Mouse (Mus musculus) liver, embryonic 12.5 days (tissue): Measurements from ENCODE around the gene Ankrd33b. TPM values are rescaled to one million over a fixed set of nuclear protein-coding genes. Genes with fewer than 3 reads are reported as not detected.

Experiments used
- ATAC-seq: fragments of 200-750 bp; cut with Nextera tagmentation; 2 replicates; pipeline ENCODE4 v1.8.0; 2017; ENCODE audit warnings: moderate number of reproducible peaks, mild to moderate bottlenecking, moderate library complexity
- H3K27ac ChIP-seq: fragments of 300-500 bp; sonication (generic); 2 replicates; pipeline ENCODE4 v1.5.1; 2016; ENCODE audit warnings: mild to moderate bottlenecking
- H3K27me3 ChIP-seq: fragments of 300-500 bp; sonication (generic); replicated peaks from 2 replicates; pipeline ENCODE4 v1.6.1; 2016; ENCODE audit warnings: mild to moderate bottlenecking, moderate library complexity
- H3K36me3 ChIP-seq: fragments of 300-500 bp; sonication (generic); 2 replicates; pipeline ENCODE4 v1.6.1; 2016; ENCODE audit warnings: mild to moderate bottlenecking, moderate library complexity
- H3K4me1 ChIP-seq: fragments of 300-500 bp; sonication (generic); 2 replicates; pipeline ENCODE4 v1.6.1; 2016
- H3K4me2 ChIP-seq: fragments of 300-500 bp; sonication (generic); 2 replicates; pipeline ENCODE4 v1.6.1; 2016; ENCODE audit warnings: mild to moderate bottlenecking, moderate library complexity
- H3K4me3 ChIP-seq: fragments of 300-500 bp; sonication (generic); 2 replicates; pipeline ENCODE4 v1.5.1; 2016; ENCODE audit warnings: mild to moderate bottlenecking, moderate library complexity
- H3K9ac ChIP-seq: fragments of 300-500 bp; sonication (generic); 2 replicates; pipeline ENCODE4 v1.6.1; 2016; ENCODE audit warnings: mild to moderate bottlenecking, moderate library complexity
- H3K9me3 ChIP-seq: fragments of 300-500 bp; sonication (generic); replicated peaks from 2 replicates; pipeline ENCODE4 v1.6.1; 2016; ENCODE audit warnings: mild to moderate bottlenecking, moderate library complexity
- WGBS: fragments of 180-500 bp; shearing (Covaris S2); methylation state at CpG from one replicate; pipeline ENCODE4 v1.1.7; 2016; ENCODE audit not compliant: insufficient replicate concordance; 5-methylcytosine and 5-hydroxymethylcytosine counted together
- polyA plus RNA-seq: library from polyadenylated mRNA; unstranded; fragments of >200 nt; fragmentation: Nextera tagmentation; extraction: Ambion mirVana; gene quantifications from 2 replicates; pipeline ENCODE4 v1.2.1, GENCODE M21; 2016

Gene Ankrd33b
- polyA plus RNA-seq, 1 experiment from 2014 or later, result 0.50 TPM

DNA sequence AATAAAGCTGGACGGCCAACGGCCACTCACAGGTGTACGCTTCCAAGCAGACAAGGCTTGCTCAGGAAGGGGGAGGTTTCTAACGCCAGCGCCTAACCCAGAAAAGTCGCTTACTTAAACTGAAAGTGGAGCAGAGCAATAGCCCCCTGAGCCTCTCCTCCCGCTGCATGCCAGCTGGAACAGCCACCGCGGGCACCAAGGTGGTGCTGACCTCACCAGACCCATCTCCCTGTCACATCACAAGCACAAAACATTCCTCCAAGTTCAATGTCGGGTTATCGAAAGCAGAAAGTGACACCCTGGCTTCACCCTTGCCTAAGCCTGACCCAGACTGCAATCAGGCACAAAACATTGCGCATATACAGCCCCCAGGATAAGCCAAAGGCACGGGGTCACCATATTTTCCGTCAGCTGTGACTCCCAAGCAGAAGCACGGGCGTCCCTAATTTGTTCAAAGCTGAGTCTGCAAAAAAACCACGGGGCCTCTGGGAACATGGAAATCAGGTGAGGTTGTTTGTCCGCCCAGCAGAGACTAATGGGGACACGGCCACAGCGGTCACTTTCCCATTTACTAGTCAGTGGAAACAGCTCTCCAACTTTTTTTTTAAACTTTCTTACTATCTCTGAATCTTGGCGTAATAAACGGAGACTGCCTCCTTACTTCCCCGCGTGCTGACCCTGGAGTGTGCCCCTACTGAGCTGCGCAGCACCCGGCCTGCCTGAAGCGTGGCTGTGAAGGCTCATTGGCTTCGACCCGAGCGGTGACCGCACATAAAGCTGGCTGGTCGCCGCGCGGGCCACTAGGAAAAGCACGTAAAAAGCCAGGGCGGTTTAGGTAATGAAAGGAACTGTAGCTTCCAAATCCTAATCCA, 1.6 kb downstream of the Ankrd33b start:
- Histone ChIP-seq H3K4me2 (peak overlapping the region; percentile 76), H3K4me3 (peak overlapping the region; percentile 57), H3K4me1 (peaks cover 18% of the 10 kb centered on the region), H3K9me3 (no peaks in the 10 kb centered on the region), H3K9ac (no peak overlapping the region), H3K27ac (no peak overlapping the region), H3K36me3 (no peaks in the 10 kb centered on the region), H3K27me3 (peaks cover 68% of the 10 kb centered on the region)
- ATAC-seq, result no peak
- 3% methylated on average over 37 of the region's 37 CpGs for WGBS

DNA sequence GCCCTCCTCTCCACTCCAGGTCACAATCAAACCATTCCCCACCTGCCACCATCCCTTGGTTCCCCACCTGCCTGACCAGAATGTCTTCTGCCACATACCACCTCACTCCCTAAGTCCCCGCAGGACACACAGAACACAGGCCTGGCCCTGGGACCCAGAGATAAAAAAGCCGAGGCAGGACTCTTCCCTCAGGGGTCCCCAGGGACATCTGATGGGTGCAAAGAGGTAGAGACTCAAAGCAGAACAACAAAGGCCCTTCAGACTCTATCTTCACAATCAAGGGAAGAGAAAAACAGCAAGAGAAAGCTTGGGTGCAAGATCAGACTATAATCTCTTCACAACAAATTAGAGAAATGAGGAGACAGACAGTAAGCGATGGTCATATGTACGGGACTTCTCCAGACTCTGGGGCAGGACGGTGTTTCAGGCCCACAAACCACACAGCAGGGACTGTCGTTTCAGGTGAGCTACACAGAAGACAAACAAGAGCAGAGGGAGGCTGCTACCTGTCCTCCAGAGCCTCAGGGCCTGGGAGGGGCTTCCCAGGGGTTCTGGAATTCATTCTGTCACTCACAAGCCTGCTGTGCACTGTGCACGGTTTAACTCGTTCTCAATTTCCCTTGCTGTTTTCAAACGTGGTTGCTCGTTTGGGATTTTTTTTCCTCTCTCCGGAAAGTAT, 2.3 kb downstream of the Ankrd33b start:
- peak overlapping the region; percentile 76 for H3K4me2 ChIP-seq
- H3K27ac ChIP-seq, result no peak overlapping the region
- H3K4me3 ChIP-seq, result peak overlapping the region; percentile 57
- WGBS, result 23% methylated on average over 11 of the region's 11 CpGs
- peaks cover 18% of the 10 kb centered on the region for H3K4me1 ChIP-seq
- no peaks in the 10 kb centered on the region for H3K9me3 ChIP-seq
- peaks cover 63% of the 10 kb centered on the region for H3K27me3 ChIP-seq
- ATAC-seq, result no peak
- no peaks in the 10 kb centered on the region for H3K36me3 ChIP-seq
- H3K9ac ChIP-seq, result no peak overlapping the region

DNA sequence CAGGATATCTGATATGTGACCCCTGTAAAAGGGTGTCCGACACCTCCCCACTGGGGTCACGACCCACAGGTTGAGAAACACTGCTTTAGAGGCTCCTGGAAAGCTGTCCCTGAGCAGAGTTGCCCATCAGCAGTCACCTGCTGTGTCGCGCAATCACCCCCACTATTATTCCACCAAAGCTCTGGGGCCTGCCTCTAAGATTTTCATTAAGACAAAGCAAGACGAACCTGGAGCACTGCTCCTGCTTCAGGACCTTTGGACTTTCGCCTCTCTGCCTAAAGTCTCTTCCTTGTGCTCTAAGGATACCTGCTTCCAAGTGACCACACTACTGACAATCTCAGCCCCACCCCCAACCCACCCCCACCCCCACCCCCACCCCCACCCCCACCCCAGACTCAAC, 3.1 kb downstream of the Ankrd33b start:
- Histone ChIP-seq H3K4me2 (no peak overlapping the region), H3K27me3 (peaks cover 59% of the 10 kb centered on the region), H3K4me1 (peaks cover 17% of the 10 kb centered on the region), H3K9me3 (no peaks in the 10 kb centered on the region), H3K4me3 (no peak overlapping the region), H3K27ac (no peak overlapping the region), H3K9ac (no peak overlapping the region), H3K36me3 (no peaks in the 10 kb centered on the region)
- 62% methylated on average over 6 of the region's 6 CpGs for WGBS
- ATAC-seq, result no peak

DNA sequence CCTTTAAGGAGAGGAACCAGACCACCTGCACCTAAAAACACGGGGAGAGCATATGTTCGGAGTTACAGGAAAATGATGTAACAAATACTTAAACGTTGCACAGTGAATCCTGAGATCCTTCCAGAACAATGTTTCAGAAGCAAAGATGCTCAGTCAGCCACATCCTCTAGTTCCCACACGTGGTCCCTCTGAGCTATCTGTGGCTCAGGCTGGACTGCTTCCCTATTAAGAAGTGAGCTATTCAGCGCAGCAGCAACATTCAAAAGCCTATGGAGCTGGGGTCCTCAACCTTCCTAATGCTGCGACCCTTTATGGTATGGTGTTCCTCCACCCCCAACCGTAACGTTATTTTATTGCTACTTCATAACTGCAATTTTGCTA, 3.6 kb downstream of the Ankrd33b start:
- Histone ChIP-seq H3K9ac (no peak overlapping the region), H3K27me3 (peaks cover 54% of the 10 kb centered on the region), H3K4me2 (no peak overlapping the region), H3K4me3 (no peak overlapping the region), H3K27ac (no peak overlapping the region), H3K9me3 (no peaks in the 10 kb centered on the region), H3K4me1 (peaks cover 13% of the 10 kb centered on the region), H3K36me3 (no peaks in the 10 kb centered on the region)
- no peak for ATAC-seq
- 64% methylated on average over 8 of the region's 8 CpGs for WGBS

DNA sequence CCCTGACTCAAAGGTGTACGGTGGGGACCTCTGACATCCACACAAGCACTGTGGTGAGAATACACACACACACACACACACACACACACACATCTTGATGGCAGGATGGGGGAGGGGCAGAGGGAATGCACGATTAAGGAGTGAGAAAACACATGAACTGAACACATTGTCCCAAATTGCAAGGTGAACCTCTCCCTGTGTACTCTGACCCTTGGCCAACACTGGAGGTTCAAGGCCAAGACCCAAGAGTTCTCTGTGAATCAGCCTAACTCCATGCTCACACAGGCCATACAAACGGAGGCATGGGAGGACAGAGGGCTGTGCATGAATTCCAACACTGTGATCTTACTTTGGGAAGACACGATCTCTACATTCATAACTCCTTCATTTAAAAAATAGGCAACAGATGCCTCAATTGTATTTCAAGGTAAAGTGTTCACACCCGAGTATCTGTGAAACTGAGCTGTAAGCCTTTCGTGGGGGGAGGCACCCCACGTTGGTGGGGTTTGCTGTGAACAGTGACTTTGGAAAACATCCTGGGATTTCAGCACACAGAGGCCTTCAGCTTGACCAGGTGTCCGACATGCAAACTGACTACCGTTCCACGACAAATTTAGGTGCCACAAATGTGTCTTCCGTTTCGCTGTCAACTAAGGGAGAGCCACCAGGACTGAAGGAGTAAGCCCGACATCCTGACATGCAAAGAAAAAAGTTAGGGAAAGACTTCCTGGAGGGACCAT, 4.1 kb downstream of the Ankrd33b start:
- Histone ChIP-seq H3K4me1 (peaks cover 8% of the 10 kb centered on the region), H3K36me3 (no peaks in the 10 kb centered on the region), H3K27me3 (peaks cover 49% of the 10 kb centered on the region), H3K9me3 (no peaks in the 10 kb centered on the region), H3K4me2 (no peak overlapping the region), H3K4me3 (no peak overlapping the region), H3K9ac (no peak overlapping the region), H3K27ac (no peak overlapping the region)
- 68% methylated on average over 13 of the region's 13 CpGs for WGBS
- ATAC-seq, result no peak

DNA sequence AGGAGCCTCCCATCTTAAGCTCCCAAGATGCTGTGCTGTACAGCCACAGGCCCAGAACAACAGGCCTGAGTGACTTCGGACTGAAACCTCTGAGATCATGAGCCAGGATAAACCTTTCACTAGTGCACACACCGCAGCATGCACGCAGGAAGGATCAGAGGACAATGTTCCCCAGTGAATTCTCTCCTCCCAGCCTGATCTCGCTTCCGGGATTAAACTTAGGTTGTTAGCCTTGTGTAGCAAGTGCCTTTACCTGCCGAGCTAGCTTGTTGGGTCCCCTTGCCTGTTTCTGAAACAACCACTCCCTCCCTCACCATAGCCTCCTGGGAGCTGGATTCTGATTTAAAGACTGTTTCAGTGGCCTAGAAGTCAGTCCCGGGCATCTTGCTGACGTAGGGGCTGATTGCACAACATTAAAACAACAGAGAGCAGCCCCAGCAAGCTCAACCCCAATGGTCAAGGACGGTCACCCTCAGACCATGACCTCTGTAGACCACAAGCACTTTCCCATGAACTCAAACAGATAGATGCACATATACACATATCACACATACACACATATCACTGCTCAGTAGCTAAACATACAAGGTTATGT, 6.2 kb downstream of the Ankrd33b start:
- no peaks in the 10 kb centered on the region for H3K36me3 ChIP-seq
- no peaks in the 10 kb centered on the region for H3K9me3 ChIP-seq
- WGBS, result 69% methylated on average over 9 of the region's 9 CpGs
- ATAC-seq, result no peak
- no peak overlapping the region for H3K4me3 ChIP-seq
- no peaks in the 10 kb centered on the region for H3K4me1 ChIP-seq
- no peak overlapping the region for H3K27ac ChIP-seq
- H3K27me3 ChIP-seq, result peaks cover 28% of the 10 kb centered on the region
- no peak overlapping the region for H3K9ac ChIP-seq
- H3K4me2 ChIP-seq, result no peak overlapping the region

DNA sequence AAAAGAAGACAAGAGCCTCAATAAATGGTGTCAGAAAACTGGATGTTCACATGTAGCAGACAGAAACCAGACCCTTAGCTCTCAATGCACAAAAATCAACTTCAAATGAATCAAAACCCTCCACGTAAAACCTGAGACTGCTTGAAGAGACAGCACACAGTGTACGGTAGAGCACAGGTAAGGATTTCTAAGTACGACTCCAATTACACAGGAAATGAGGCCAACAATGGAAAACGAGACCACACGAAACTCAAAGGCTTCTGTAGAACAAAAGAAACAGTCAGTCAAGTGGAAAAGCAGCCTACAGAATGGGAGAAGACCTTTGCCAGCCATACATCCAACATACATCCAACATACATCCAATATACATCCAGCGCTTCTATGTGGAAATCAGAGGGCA, 6.9 kb downstream of the Ankrd33b start:
- peaks cover 21% of the 10 kb centered on the region for H3K27me3 ChIP-seq
- whole genome bisulfite sequencing, result 78% methylated on average over 6 of the region's 6 CpGs
- H3K4me3 ChIP-seq, result no peak overlapping the region
- no peak overlapping the region for H3K4me2 ChIP-seq
- H3K9ac ChIP-seq, result no peak overlapping the region
- no peak for ATAC-seq
- no peaks in the 10 kb centered on the region for H3K9me3 ChIP-seq
- H3K4me1 ChIP-seq, result no peaks in the 10 kb centered on the region
- H3K27ac ChIP-seq, result no peak overlapping the region
- H3K36me3 ChIP-seq, result no peaks in the 10 kb centered on the region

DNA sequence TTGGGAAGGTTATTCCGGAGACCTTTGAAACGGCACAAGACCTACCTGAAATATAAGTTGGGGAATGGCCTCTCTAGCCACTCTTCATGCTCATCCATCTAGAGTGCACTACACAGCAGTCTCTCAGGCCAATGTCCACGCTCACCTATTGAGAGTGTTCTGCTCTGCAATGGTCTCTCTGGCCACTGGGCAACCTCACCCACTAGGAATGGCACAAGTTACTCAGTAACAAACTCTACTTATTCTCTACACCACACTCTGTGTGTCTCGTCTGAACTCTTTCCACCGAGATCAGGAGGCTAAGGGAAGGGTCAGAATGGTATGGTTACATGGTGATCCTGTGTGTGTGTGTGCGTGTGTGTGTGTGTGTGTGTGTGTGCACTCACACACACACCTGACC, 7.7 kb downstream of the Ankrd33b start:
- H3K36me3 ChIP-seq, result no peaks in the 10 kb centered on the region
- no peaks in the 10 kb centered on the region for H3K4me1 ChIP-seq
- no peak overlapping the region for H3K9ac ChIP-seq
- H3K4me2 ChIP-seq, result no peak overlapping the region
- no peak for ATAC-seq
- no peak overlapping the region for H3K27ac ChIP-seq
- no peak overlapping the region for H3K4me3 ChIP-seq
- no peaks in the 10 kb centered on the region for H3K9me3 ChIP-seq
- WGBS, result 70% methylated on average over 6 of the region's 6 CpGs
- H3K27me3 ChIP-seq, result peaks cover 13% of the 10 kb centered on the region

DNA sequence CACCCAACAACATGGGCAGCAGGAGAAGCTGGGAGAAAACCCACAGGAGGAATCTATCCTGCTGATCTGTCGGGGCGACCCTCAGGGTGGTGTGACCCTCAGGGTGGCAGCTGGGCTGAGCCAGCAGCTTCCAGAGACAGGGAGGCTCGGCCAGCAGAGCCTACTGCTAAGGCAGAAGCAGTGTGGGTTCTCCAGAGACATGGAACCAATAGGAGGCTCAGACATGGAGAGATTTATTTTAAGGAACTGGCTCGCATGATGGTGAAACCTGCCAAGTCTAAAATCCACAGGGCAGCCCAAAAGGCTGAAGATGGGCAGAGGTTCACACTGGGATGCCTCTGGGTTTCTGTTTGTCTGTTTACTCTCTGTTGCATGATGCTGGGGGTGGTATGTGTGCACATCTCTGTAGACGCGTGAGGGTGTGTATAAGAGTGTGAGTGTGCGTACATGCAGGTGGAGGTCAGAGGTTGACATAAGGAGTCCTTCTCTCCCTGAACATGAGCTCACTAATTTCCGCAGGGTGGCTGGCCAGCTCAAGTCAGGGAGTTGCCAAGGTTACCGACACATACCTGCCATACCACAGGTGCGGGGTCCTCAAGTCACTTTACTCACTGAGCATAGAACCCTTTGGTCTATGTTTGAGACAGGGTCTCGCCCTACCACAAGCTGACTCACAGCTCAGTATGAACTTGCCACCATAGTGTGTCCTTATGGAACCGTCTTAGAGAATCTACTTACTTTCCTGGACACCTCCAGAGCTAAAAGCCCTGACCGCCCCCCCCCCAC, 14.8 kb downstream of the Ankrd33b start:
- ATAC-seq, result no peak; the same call in 1 of the 2 replicates
- H3K27me3 ChIP-seq, result no peaks in the 10 kb centered on the region
- 63% methylated on average over 13 of the region's 13 CpGs for WGBS

DNA sequence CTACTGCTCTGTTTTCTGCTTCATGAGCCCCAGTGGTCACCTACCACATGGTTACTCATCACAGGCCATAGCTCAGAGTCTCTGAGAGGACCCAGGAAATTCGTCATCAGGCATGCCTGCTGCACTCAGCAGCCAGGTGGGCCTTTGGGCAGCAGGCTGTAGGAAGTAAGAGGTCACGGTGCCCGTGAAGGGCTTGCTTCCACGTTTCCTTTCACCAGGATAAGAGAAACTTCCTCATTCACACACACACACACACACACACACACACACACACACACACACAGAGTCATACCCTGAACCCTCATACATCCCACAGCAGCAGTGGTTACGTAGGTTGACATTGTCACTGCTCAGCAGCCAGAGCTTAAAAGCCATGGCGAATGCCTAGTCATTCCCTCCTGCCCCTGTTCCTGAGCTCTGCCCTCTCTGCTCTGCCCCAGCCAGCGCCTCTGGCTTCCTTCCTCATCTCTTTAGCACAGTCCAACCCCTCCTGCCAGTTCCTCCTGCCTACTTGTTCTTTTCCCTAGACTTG, 17.6 kb downstream of the Ankrd33b start:
- Histone ChIP-seq H3K36me3 (no peaks in the 10 kb centered on the region), H3K27me3 (no peaks in the 10 kb centered on the region), H3K4me1 (peaks cover 10% of the 10 kb centered on the region; the same call in 1 of the 2 replicates), H3K9me3 (no peaks in the 10 kb centered on the region), H3K4me3 (no peak overlapping the region), H3K4me2 (no peak overlapping the region), H3K9ac (no peak overlapping the region), H3K27ac (0 out of 2 replicates have a peak overlapping the region, but pooled peaks have one; percentile 36)
- peak; percentile 53; the same call in 1 of the 2 replicates for ATAC-seq
- WGBS, result 30% methylated on average over 7 of the region's 7 CpGs

More for the DNA sequence above, 14.8 kb downstream of the Ankrd33b start:
- Histone ChIP-seq H3K4me1 (peaks cover 7% of the 10 kb centered on the region; the same call in 1 of the 2 replicates), H3K4me2 (no peak overlapping the region), H3K9ac (no peak overlapping the region), H3K27ac (no peak overlapping the region), H3K36me3 (no peaks in the 10 kb centered on the region), H3K9me3 (no peaks in the 10 kb centered on the region), H3K4me3 (no peak overlapping the region)

DNA sequence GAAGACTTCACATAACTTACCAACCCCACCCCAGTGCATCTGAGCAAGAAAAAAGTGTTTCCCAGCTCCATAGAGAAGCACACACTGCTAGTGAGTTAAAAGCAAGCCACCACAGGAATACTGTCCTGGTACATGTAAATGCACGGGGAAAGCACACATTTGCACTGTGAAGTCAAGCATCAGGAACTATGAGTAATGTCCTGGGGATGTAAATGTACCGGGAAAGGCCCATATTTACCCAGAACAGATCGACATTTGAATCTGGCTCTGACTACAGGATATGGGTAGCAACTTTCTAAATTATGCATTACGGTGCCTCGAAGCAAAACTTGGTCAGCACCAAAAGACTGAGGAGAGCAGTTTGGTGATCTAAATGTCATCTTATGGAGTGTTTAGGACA, 18.5 kb downstream of the Ankrd33b start:
- ATAC-seq, result no peak
- Histone ChIP-seq H3K4me3 (no peak overlapping the region), H3K27me3 (no peaks in the 10 kb centered on the region), H3K27ac (no peak overlapping the region), H3K4me1 (peaks cover 12% of the 10 kb centered on the region; the same call in 1 of the 2 replicates), H3K9me3 (no peaks in the 10 kb centered on the region), H3K36me3 (no peaks in the 10 kb centered on the region), H3K9ac (no peak overlapping the region), H3K4me2 (no peak overlapping the region)
- WGBS, result 77% methylated on average over 5 of the region's 5 CpGs
